Mouse (Mus musculus): ENCODE results near the gene Kdelc2.

Kdelc2 gene

GRCm38 (mm10) chr9:53383951-53384866 is at the start of gene Kdelc2:
Gene Kdelc2 (plus strand): TSS chr9:53384025.
- DNase-seq (ENCODE audit: low spot score in 2 of 2): peak; percentile 36 to 48

- DNase-seq (ENCODE audit: low spot score in 2 of 2): no peak
Measured at GRCm38 (mm10) chr9:53335131-53335530, 48.7 kb upstream of the Kdelc2 start.

- no peak for DNase-seq (ENCODE audit: low spot score in 2 of 2)
Measured at GRCm38 (mm10) chr9:53339603-53340002, 44.2 kb upstream of the Kdelc2 start.

GRCm38 (mm10) chr9:53340328-53340916 is 43.4 kb upstream of the Kdelc2 start:
- DNase-seq (ENCODE audit: low spot score in 2 of 2): no peak

GRCm38 (mm10) chr9:53340969-53341368 is 42.9 kb upstream of the Kdelc2 start:
- no peak for DNase-seq (ENCODE audit: low spot score in 2 of 2)

- no peak for DNase-seq (ENCODE audit: low spot score in 2 of 2)
Measured at GRCm38 (mm10) chr9:53341981-53342380, 41.8 kb upstream of the Kdelc2 start.

GRCm38 (mm10) chr9:53344646-53345432 is 39.0 kb upstream of the Kdelc2 start:
- no peak for DNase-seq (ENCODE audit: low spot score in 2 of 2)

GRCm38 (mm10) chr9:53345728-53346127 is 38.1 kb upstream of the Kdelc2 start:
- no peak for DNase-seq (ENCODE audit: low spot score in 2 of 2)

- DNase-seq (ENCODE audit: low spot score in 2 of 2): no peak
Measured at GRCm38 (mm10) chr9:53346402-53346801, 37.4 kb upstream of the Kdelc2 start.

- no peak for DNase-seq (ENCODE audit: low spot score in 2 of 2)
Measured at GRCm38 (mm10) chr9:53349211-53349610, 34.6 kb upstream of the Kdelc2 start.

GRCm38 (mm10) chr9:53350331-53350730 is 33.5 kb upstream of the Kdelc2 start:
- no peak for DNase-seq (ENCODE audit: low spot score in 2 of 2)

GRCm38 (mm10) chr9:53351899-53352298 is 31.9 kb upstream of the Kdelc2 start:
- DNase-seq (ENCODE audit: low spot score in 2 of 2): no peak

- DNase-seq (ENCODE audit: low spot score in 2 of 2): no peak
Measured at GRCm38 (mm10) chr9:53353161-53353560, 30.7 kb upstream of the Kdelc2 start.

GRCm38 (mm10) chr9:53356219-53357155 is 27.3 kb upstream of the Kdelc2 start:
- peak in 1 of 2 experiments; percentile 20 for DNase-seq (ENCODE audit: low spot score in 2 of 2)

- DNase-seq (ENCODE audit: low spot score in 2 of 2): no peak
Measured at GRCm38 (mm10) chr9:53371339-53371738, 12.5 kb upstream of the Kdelc2 start.

- no peak for DNase-seq (ENCODE audit: low spot score in 2 of 2)
Measured at GRCm38 (mm10) chr9:53375907-53376306, 7.9 kb upstream of the Kdelc2 start.

- DNase-seq (ENCODE audit: low spot score in 2 of 2): peak; percentile 27 to 36
Measured at GRCm38 (mm10) chr9:53376820-53377219, 7.0 kb upstream of the Kdelc2 start.

GRCm38 (mm10) chr9:53377597-53377996 is 6.2 kb upstream of the Kdelc2 start:
- no peak for DNase-seq (ENCODE audit: low spot score in 2 of 2)

- DNase-seq (ENCODE audit: low spot score in 2 of 2): no peak
Measured at GRCm38 (mm10) chr9:53378171-53378570, 5.7 kb upstream of the Kdelc2 start.

- DNase-seq (ENCODE audit: low spot score in 2 of 2): no peak
Measured at GRCm38 (mm10) chr9:53380595-53380994, 3.2 kb upstream of the Kdelc2 start.

GRCm38 (mm10) chr9:53381113-53381615 is 2.7 kb upstream of the Kdelc2 start:
- no peak for DNase-seq (ENCODE audit: low spot score in 2 of 2)

All from natural killer cell, adult 2 months (primary cell).